Mouse (Mus musculus) small intestine, adult 2 months (tissue): ENCODE measurements around the gene Rasa2.

Experiments
- CTCF ChIP-seq: fragments of 200-500 bp; IDR thresholded peaks from 2 replicates; pipeline ENCODE4 v1.5.1; 2012; ENCODE audit warnings: low read depth, mild to moderate bottlenecking, control low read depth, inconsistent platforms, low read length, moderate library complexity, mixed read lengths; ENCODE audit not compliant: insufficient replicate concordance, insufficient read length; ENCODE audit errors: extremely low read depth
- POLR2A ChIP-seq: fragments of 200-500 bp; IDR thresholded peaks from 2 replicates; pipeline ENCODE4 v1.6.1; 2012; ENCODE audit warnings: low read depth, mild to moderate bottlenecking, control low read depth, inconsistent platforms, low read length, moderate library complexity

DNA sequence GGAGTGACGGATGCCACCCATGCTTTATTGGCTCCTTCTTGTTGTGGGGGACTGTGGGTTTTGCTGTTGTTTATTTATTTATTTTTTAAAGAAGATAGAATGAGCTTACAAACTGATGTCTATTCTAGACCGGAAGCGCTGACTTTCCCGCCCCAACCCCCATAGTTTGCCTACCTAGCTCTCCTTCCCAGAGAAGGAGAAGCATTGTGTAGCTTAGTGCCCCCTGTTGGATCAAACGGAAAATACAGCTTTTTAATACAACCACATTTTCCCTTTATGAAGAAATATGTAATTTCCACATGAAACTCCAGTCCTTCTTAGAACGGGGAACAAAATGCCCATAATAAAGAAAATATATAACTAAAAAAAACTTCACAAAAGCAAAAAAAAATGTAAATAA lies 21.3 kb upstream of the Rasa2 start:
- TF ChIP-seq POLR2A (no peak), CTCF (peak; percentile 61; the same call in 1 of the 2 replicates)
